Mouse (Mus musculus) hematopoietic stem cell, adult 5-6 weeks (primary cell): Measurements from ENCODE around the gene Zfand3. TPM values are rescaled to one million over a fixed set of nuclear protein-coding genes. Genes with fewer than 3 reads are reported as not detected.

Experiments
- ATAC-seq, 2 experiments: fragments of 125-278 bp in 1 of 2; replicated peaks in 1 of 2; 2 replicates each; pipeline ENCODE4 v1.8.0; 2016 to 2017; ENCODE audit warnings: inconsistent platforms in 2 of 2, mild to moderate bottlenecking in 2 of 2, moderate number of reproducible peaks in 2 of 2, low read depth in 1 of 2, moderate TSS enrichment in 1 of 2; ENCODE audit not compliant: low FRiP score in 2 of 2, poor library complexity in 2 of 2, severe bottlenecking in 2 of 2, insufficient read depth in 1 of 2, low TSS enrichment in 1 of 2
- total RNA-seq: library from RNA; stranded (forward); fragments of 172-1452, 232-1000 nt; gene quantifications from 2 replicates; pipeline ENCODE4 v1.2.3, GENCODE M21; 2017

Gene Zfand3
- total RNA-seq, 1 experiment from 2014 or later, result 19.3 TPM

DNA sequence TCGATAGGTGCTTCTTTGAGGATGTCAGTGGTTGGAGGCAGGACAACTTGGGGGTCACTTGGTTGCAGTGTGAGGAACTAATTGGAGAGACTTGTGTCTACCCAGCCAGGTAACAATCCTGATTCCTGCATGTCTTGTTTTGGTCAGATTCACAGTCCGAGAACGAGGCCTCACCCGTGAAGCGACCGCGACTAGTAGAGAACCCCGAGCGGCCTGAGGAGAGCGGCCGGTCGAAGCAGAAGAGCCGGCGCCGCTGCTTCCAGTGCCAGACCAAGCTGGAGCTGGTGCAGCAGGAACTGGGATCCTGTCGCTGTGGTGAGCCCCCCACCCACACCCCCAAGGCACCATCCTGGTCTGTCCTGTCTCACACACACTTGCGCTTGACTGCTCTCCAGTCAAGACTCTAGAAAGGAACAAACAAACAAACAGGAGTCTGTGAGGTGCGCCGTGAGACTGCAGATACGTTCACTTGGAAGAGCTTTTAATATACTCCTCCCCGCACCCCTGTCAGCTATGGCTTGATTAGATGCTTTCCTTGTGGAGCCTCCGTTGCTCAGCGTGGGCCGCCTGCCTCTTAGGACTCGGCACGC is 188.0 kb downstream of the Zfand3 start:
- ATAC-seq, result no peak

DNA sequence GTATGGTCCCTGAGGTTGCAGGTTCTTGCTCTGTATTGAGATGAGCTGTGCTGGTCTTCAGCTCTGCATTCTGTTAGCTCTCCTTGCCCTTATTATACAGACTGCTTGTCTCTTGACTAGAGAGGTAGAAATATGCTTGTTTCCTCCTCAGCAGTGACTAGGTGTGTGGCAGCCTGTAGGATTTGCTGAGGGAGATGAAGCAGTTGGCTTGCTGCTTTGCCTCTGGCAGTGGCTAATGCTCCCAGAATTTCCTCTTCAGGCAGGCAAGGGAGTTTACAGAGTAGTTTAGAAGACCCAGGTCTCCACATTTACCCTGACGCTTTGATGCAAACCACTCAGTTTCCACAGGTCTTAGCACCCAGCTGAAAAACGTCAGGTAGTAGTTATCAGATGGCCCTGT is 189.1 kb downstream of the Zfand3 start:
- no peak for ATAC-seq

DNA sequence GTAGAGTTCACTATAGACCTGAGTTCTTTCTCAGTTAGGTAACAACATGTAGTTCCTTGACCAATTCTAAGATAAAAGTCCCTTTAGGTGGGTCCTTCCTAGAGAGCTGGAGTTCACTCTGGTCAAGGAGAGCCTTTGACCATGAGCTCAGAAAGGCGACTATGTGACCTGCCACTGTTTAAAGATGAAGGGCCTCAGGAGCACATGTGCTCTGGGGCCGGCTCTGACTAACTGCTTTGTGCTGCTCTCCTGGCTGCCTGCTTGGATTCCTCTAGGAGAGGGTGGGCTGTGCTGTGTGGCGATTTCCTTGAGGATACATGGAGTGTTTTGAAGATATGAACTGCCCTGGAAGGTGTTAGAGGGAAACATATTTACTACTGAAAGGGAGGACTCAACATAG is 189.6 kb downstream of the Zfand3 start:
- ATAC-seq, result no peak

DNA sequence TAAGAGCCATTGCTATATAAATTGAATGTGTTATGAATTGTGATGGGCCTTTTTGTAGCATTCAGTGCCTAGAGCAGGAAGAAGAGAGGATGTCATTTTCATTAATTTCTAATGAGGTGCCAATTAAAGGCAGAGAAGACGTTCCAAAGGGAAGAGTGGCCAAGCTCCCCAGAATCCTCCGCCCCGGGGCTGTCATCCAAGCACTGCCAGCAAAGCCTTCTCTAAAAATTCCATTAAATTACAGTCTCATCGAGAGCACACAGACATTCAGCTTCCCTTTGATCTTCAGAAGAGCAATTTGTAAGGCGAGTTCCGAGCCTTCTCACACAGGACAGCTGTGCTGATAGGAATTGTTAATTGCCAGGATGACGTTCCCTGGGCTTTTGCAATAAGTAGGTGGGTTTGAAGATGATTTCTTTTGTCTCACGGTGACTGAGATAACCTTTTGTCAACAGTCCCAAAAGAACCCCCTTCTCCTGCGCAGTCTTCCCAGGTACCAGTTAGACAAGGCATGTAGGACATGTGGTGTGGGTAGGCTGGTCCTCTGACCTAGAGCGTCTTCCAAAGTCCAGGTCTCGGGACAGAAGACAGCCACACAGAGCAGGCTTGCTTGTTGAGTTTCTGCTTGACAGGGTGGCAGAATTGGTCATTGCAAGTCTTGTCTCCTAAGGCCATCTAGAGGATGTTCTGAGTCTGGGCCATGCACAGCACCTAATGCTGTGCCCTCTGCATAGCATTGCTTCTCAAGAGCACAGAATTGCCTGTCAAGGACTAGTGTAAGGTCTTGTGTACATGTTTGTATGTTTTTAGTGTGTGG is 190.3 kb downstream of the Zfand3 start:
- no peak for ATAC-seq

DNA sequence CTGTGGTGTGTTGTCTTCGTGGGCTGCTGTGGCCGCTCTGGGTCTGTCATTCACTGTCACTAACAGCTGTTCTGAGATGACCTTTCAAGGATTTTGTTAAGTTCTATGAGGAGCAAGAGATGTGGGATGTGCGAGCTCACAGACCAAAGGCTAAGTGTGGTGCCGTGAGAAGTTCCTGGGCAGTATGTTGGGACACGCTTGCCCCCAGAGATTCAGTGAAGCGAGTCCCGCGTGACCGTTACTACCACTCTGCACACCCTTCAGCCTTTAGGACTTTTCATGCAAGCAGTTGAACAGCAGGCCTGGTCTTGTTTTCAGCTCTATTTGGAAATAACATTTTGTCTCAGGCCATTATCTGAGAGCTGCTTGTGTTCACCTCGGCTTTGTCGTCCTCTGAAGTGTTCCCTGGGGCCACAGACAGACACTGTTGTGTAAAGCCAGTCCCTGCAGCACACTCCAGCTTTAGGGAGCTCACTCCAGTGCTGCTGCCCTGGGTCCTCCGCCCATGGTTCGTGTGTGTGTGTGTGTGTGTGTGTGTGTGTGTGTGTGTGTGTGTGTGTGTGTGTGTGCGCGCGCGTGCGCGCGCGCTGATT is 191.2 kb downstream of the Zfand3 start:
- ATAC-seq, result no peak

DNA sequence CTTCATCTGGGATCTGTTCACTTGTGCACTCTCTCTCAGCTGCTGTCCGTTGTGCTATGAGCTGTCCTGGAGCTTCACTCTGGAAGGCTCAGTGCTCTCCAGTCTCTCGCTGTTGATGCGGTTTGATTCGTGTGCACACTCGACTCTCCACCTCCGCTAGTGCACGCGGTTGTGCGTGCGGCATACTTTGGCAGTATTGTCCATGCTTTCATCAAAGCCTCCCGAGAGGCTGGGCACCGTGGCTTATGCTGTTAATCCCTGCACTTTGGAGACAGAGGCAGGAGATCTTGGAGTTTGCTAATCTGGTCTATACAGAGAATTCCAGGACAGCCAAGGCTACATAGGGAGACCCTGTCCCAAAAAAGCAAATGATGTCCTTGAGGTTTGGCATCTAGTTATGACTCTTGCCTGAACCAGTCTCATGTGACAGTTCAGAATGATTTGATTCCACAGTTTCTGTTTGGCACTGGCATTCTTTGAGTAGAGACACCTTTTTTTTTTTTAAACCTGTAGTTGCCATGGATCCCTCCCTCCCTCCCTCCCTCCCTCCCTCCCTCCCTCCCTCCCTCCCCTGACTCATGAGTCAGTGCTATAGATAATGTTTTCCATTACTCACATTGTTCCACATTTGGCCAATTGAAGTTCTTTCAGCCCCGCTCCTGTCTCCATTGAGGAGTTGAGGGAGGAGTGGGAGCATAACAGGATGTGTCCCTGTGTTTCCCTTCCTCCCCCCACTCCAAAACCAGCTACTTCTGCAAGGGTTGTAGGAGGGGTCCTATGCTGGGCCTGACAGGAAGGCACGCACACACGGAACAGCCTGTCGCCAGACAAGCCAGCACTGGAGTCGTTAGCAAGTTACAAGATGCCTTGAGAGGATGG is 192.1 kb downstream of the Zfand3 start:
- no peak for ATAC-seq

DNA sequence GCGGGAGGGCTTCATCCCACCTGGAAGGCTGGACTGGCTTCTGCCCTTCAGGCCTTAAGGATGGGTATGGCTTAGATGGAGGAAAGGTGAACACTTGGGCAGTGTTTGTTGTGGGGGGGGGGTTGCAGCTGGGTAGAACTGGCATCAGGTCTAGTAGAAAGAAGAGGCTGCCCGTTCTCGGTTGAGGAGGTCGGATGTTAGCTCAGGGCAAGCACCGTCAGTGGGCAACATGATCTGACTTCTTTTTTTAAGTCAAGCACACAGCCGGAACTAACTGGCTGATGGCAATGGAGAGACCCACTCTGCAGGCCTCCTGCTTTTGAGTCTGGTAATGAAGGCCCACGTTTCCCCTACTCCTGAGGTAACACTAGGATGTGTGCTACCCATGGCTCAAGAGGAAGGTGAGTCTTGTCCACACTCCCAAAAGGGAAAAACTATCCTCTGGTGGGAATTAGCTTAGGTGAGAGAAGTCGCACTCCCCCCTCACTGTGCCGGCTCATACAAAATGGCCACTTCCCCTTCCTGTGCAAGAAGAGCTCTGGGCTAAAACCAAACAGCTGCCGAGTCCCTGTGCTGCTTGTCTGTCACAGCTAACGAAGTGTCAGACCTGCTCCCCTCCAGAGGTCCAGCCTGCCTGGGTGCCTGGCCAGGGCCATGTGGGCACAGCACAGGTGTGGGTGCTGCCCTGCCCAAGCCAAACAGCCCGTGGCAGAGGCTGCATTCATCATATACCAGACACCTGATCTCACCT is 192.9 kb downstream of the Zfand3 start:
- peak; percentile 44 to 68 for ATAC-seq

DNA sequence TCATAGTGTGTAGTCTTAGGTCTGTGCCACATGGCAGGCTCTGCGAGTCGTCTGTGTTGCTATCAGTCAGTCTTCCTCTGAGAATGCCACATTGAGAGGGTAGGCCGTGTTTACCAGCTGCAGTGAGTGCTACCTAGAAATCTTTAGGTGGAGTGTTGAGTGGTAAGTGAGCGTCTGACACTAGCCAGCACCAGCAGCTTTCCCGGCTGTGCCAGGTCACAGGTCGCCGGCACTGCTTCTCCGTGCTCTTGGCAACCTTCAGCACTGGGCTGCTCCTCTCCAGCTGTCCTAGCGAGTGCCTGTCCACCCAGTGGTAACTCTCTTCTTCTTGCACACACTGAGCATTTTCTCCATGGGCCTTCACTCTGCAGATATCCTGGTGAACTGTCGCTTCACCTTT is 193.9 kb downstream of the Zfand3 start:
- no peak for ATAC-seq

DNA sequence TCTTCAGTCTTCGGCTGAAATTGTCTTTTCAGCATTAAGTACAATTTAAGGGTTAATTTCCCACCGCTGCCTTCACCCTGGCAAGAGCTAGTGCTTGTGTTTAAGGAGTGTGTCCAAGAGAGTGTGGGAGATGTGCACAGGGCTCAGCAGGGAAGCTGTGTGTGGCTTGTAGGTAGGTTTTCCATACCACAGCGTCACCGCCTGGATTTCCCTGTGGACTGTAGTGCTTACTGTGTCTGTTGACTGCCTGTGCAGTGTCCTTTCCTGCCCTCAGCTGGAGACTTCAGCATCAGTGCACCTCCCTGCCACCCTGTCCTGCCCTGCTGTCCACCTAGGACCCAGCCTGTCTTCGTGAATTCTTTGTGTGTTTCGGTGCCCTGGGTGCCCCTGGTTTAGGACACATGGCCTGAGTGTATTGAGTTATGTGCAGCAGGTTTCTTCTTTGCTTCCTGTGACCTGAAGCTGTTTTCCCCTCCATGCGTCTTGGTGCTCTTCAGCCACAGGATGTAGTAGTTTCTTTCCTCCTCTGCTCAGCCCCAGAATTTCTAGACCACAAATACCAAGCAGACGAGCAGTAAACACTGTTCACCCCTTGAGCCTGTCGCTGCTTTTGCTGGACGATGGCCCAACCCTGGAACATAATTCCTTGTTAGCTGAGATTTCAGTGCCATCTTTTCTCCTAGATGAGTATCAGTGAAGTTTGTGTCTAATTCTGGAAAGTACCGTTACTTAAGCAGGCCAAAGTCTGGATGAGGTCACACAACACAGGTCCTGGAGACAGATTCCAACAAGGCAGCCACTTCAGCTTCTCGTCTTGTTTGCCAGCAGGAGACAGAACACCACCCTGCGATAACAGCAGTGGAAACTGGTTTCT is 195.1 kb downstream of the Zfand3 start:
- ATAC-seq, result no peak

DNA sequence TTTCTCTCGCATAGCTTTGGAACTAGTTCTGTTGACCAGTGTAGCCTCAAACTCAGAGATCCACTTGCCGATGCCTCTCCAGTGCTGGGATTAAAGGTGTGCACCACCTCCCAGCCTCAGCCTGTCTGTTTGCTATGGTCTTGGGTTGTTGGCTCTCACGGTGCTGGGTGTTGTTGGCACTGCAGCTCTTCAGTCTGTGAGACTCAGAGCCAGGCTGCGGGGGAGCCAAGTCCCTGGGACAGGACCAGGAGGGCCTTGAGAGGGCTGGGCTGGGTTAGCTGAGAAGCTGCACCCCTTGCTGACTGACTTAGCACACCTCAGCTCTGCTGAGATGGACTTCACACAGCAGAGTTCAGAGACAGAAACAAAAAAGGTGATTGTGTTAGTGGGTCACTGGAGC is 195.8 kb downstream of the Zfand3 start:
- no peak for ATAC-seq

DNA sequence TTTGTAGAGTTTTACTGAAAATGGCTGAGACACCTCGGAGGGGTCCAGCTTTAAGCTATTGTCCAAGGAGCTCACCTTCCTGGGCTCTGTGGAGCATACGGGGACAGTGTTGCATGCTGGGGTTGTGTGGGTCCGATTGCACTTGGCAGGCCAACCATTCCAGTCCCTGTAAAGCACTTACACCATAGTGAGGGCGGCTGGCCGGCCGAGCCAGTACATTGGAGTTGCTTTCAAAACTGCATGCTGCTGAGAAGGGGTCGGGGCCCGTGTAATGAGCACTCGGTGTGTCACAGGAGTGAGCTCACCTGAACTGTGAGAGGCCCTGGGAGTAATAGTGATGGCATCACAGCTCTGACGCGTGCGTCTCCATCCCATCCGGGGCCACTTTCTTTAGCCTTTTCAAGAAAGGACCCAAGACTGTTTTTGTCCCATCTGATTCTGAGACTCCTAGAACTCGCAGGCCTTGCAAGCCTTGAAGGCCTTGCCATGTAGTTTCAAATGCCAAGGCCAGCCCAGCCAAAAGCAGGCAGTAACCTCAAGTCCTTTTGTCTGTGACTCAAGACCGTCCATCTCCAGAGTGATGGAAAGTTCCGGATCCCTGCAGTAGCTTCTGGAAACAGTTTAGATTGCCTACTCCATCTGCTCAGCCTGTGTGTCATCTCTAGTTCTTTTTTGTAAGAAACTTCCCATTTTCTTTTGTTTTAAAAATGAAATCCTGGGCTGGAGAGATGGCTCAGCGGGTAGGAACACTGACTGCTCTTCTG is 200.7 kb downstream of the Zfand3 start:
- ATAC-seq, result no peak

DNA sequence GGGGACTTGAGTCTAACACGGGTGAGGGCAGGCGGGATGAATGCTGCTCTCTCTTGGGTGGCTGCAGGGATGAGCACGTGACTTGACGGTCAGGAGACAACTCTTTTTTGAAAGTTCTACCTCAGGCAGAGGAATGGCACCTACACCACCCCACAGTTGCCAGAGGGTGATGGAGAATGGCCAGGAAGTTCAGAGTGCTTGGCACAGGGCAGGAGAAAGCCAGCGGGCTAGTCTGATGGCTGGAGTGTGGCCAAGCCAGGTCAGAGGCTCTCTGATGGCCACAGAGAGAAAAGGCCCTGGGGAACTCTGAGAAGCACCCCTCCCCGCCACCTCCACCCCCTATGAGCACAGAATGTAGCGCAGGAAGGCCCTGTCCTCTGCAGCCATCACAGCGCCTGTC is 205.7 kb downstream of the Zfand3 start:
- ATAC-seq, result no peak

DNA sequence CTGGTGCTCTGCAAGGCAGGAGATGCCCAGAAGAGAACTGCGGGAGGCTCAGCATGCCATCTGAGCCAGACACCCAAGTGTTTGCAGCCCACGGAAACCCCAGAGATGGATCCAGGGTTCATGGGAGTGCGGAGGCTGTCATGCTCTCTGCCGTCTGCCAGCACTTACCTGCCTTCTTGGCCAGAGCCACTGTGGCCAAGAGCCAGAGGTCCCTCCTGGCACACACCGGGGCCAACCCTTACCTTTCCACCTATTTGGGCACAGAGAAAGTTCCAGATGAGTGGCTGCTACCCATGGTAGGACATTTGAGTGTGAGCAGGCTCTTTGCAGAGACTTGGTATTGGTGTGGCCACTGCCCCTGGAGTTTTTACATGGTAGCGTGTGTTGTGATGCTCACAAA is 206.4 kb downstream of the Zfand3 start:
- no peak for ATAC-seq

DNA sequence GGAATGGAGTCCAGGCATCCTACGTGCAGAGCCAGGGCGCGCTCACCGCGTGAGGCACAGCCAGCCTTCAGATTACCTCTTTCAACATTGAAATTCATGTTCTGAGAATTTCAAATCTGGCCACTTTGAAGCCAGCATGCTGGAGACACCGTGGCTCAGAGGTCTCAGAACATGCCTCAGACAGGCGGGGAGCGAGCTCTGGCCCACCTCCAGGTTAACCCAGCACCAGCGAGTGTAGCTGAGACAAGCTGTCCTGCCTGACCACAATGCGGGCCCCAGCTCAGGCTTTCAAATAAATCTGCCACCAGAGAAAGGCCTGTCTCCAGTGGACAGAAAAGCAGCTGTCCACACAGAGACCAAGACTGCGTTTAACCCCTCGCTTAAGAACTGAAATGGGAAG is 208.1 kb downstream of the Zfand3 start:
- no peak for ATAC-seq

DNA sequence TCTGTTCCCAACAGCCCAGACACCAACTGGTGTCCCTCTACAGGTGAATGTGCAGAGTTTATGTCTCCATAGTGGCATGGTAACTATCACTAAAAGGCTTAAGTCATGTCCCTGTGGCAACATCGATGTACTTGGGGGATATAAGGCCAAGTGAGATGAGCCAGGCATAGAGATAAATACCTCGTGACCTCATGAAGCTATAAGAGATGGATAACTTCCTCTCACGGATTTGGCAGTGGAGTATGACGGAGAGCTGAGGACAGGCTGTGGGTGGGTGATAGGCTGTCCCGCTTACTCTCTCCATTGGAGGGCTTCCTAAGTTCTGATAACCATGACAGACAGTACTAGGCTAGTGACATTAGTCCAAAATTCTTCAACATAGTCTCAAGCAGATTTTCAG is 208.8 kb downstream of the Zfand3 start:
- no peak for ATAC-seq

DNA sequence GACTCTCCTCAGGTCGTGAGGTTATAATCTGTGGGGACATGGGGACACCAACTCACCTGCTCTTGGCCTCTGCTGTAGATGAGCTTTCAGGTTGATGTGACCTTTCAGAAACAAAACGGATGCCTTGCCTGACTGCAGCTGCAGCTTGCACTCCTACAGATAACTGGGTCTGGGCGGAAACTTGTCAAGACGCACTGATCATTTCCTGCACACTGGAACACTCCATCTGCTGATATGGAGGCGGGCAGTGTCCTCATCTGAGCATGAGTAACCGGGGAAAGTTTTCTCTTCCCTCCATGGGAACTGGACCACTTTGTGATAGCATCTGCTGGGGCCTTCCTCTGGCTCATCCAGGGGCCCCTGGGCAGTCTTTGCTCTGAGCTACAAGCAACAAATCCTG is 209.9 kb downstream of the Zfand3 start:
- no peak for ATAC-seq
